Mouse (Mus musculus): Measurements from ENCODE around the gene Gm6164.
"Not testable (repeated sequence)": the region's sequence is repeated elsewhere in the genome, so short reads cannot be mapped to it uniquely, and the experiment has no call there.

Gm6164 gene

GRCm38 (mm10) chr7:20205507-20205906, at the start of gene Gm6164:
Gm6164 (minus strand) TSS chr7:20205607.
- in situ Hi-C loops (cut with MboI, MseI): not testable (repeated sequence)

- in situ Hi-C loops (cut with MboI, MseI): not testable (repeated sequence)
Measured at GRCm38 (mm10) chr7:20233728-20234127, 28.3 kb upstream of the Gm6164 start, which contains the start of gene Gm4498. Gm4498 (minus strand) TSS chr7:20233828.

GRCm38 (mm10) chr7:20193410-20193809, 12.0 kb downstream of the Gm6164 start, which contains the start of gene Vmn1r95:
Vmn1r95 (plus strand) TSS chr7:20193710.
- in situ Hi-C loops (cut with MboI, MseI): loop anchor here in 1 of 2 experiments (25.0 kb wide), 1 partner anchor 1994 kb away; the partner anchor contains the start of gene Vmn1r143

- in situ Hi-C loops (cut with MboI, MseI): loop anchor here in 1 of 2 experiments (25.0 kb wide), 1 partner anchor 669 kb away; the partner anchor contains the start of gene Vmn1r115
Measured at GRCm38 (mm10) chr7:20168277-20168676, 37.1 kb downstream of the Gm6164 start, which contains the start of gene Vmn1r94. Vmn1r94 (minus strand) TSS chr7:20168377.
